Mouse (Mus musculus) heart, postnatal 0 days (tissue): ENCODE data around the gene Wscd1.

Experiments
- CTCF ChIP-seq: IDR thresholded peaks from 2 replicates; pipeline ENCODE4 v1.5.1; 2016; ENCODE audit warnings: antibody characterized with exemption, control low read depth, low read depth
- EP300 ChIP-seq: IDR thresholded peaks from 2 replicates; pipeline ENCODE4 v1.6.1; 2016; ENCODE audit warnings: antibody characterized with exemption, low read depth

DNA sequence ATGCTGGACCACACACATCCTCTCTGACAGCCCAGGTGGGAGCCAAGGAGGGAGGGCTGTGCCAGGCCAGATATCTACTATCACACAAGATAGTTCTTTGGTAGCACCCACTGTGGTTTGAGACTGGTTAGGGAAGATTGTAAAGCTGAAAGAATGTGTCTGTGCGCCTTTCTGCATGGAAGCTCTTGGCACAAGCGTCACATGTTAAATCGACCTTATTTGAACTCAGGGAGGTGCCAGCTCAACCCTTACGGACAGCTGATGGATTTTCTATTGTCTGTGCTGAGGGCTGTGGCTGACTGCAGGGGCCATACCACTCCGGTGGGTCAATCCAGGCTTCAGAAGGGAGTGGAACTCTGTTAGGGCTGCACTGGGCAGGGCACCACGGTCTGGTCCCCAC lies 22.3 kb downstream of the Wscd1 start:
- TF ChIP-seq CTCF (no peak), EP300 (no peak)
